Mouse (Mus musculus): Measurements from ENCODE around the gene Wnt5b.

- TF ChIP-seq CTCF (IDR thresholded peaks at IDR 0.05; ENCODE audit: low read depth, low read length) = no peak
- TF ChIP-seq GATA1 (IDR thresholded peaks at IDR 0.05; ENCODE audit: borderline replicate concordance, low read length) = no peak
- no peak for TF ChIP-seq POLR2AphosphoS5 (IDR thresholded peaks at IDR 0.05; ENCODE audit: insufficient replicate concordance, low read depth, low read length)
- TF ChIP-seq TAL1 (conservative IDR thresholded peaks at IDR 0.05; ENCODE audit: low read depth, low read length) = no peak
- TF ChIP-seq GATA2 (IDR thresholded peaks at IDR 0.05; ENCODE audit: borderline replicate concordance, low read depth, low read length) = no peak
Measured at GRCm38 (mm10) chr6:119554439-119554838, 10.3 kb upstream of the Wnt5b start.

All from G1E (cell line).